Mouse (Mus musculus): ENCODE data around the gene Cyp4x1.

GRCm38 (mm10) chr4:115074789-115075188, 59.3 kb downstream of the Cyp4x1 start:
- no peak for TF ChIP-seq CTCF (IDR thresholded peaks at IDR 0.05; ENCODE audit: control insufficient read depth, insufficient read depth, insufficient replicate concordance, low read depth, low read length)
- TF ChIP-seq POLR2A (IDR thresholded peaks at IDR 0.05; ENCODE audit: control insufficient read depth, low read depth, low read length) = no peak
